Mouse (Mus musculus) thymus, adult 2 months (tissue): ENCODE measurements around the gene Klk10. TPM values are rescaled to one million over a fixed set of nuclear protein-coding genes. Genes with fewer than 3 reads are reported as not detected.

Experiments used
- DNase-seq: peaks from one replicate; pipeline ENCODE4 v3.0.0; 2021
- H3K27ac ChIP-seq: fragments of 200-500 bp; 2 replicates; pipeline ENCODE4 v1.5.1; 2012; ENCODE audit warnings: low read length, control low read depth; ENCODE audit not compliant: control insufficient read depth, insufficient read depth
- H3K27me3 ChIP-seq: fragments of 200-500 bp; 2 replicates; pipeline ENCODE4 v1.6.1; 2012; ENCODE audit warnings: mild to moderate bottlenecking, low read length, moderate library complexity, mixed read lengths; ENCODE audit not compliant: control insufficient read depth, insufficient read depth
- H3K36me3 ChIP-seq: fragments of 200-500 bp; 2 replicates; pipeline ENCODE4 v1.6.1; 2012; ENCODE audit warnings: mild to moderate bottlenecking, low read length, moderate library complexity; ENCODE audit not compliant: control insufficient read depth, insufficient read depth
- H3K4me1 ChIP-seq: fragments of 200-500 bp; replicated peaks from 2 replicates; pipeline ENCODE4 v1.6.1; 2012; ENCODE audit warnings: low read length; ENCODE audit not compliant: control insufficient read depth, insufficient read depth
- H3K4me3 ChIP-seq: fragments of 200-500 bp; 2 replicates; pipeline ENCODE4 v1.5.1; 2012; ENCODE audit warnings: mild to moderate bottlenecking, low read length, control low read depth, moderate library complexity; ENCODE audit not compliant: control insufficient read depth, insufficient read depth
- CTCF ChIP-seq: fragments of 200-500 bp; IDR thresholded peaks from 2 replicates; pipeline ENCODE4 v1.5.1; 2012; ENCODE audit warnings: mild to moderate bottlenecking, control low read depth, low read length, moderate library complexity, borderline replicate concordance; ENCODE audit not compliant: control insufficient read depth, poor library complexity, insufficient read depth; ENCODE audit errors: extremely low read depth
- POLR2A ChIP-seq: fragments of 200-500 bp; IDR thresholded peaks from 2 replicates; pipeline ENCODE4 v1.6.1; 2012; ENCODE audit warnings: mild to moderate bottlenecking, low read length, control low read depth, moderate library complexity; ENCODE audit not compliant: control insufficient read depth, poor library complexity, insufficient read depth; ENCODE audit errors: extremely low read depth
- WGBS: fragments of 180-500 bp; shearing (Covaris S2); methylation state at CpG from one replicate; pipeline ENCODE4 v1.1.7; 2018; 5-methylcytosine and 5-hydroxymethylcytosine counted together
- polyA plus RNA-seq: library from polyadenylated mRNA; depleted of rRNA; stranded (reverse); fragments of >200 nt; gene quantifications from 2 replicates; pipeline ENCODE4 v1.2.3, GENCODE M21; 2012

Klk10 gene
- polyA plus RNA-seq, 1 experiment: 3.3 TPM

DNA sequence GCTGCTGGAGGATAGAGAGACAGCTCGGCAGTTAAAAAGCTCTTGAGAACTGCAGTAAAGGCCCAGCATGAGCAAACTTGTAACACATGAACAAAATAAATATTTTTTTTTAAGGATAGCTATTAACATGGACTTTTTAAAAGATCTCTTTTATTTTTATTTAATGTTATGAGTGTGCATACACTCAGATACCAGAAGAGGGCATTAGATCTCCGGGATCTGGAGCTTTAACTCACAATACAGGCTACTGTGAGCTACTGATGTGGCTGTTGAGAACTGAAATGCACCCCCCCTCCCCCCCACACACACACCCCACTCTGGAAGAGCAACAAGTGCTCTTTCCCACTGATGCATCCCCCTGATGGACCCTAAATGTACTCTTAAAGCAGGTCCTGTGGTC lies 8.5 kb downstream of the Klk10 start:
- H3K4me1 ChIP-seq: no peaks in the 10 kb centered on the region
- no peak for DNase-seq
- H3K27me3 ChIP-seq: no peaks in the 10 kb centered on the region
- no peaks in the 10 kb centered on the region for H3K36me3 ChIP-seq
- 80% methylated on average over 2 of the region's 2 CpGs for WGBS
- no peak for TF ChIP-seq POLR2A
- TF ChIP-seq CTCF: no peak
- H3K27ac ChIP-seq: no peak overlapping the region
- no peak overlapping the region for H3K4me3 ChIP-seq

DNA sequence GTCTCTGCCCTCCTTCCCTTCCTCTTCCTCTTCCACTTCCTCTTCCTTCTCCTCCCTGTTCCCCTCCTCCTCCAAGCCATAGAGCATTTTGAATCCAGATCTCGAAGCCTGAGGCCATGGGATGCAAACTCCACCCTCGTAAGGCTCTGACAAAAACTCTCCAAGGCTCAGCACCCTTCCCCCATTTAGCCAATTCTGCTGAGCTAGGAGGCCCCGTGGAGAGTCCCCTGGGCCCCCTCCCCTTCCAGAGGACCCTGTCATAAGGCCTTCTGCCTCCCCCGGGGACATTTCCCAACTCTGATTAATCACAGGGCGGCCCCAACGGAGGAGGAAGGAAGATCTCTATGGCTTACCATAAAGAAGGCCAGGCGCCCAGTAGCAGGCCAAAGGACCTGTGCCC lies 10.8 kb downstream of the Klk10 start, which contains the start of gene Klk9:
TSS of gene Klk9 (plus strand) at position 301 of the 400 bp plus-strand sequence.
- WGBS: 82% methylated on average over 7 of the region's 7 CpGs
- TF ChIP-seq POLR2A (no peak), CTCF (no peak)
- no peaks in the 10 kb centered on the region for H3K4me1 ChIP-seq
- H3K36me3 ChIP-seq: no peaks in the 10 kb centered on the region
- H3K27me3 ChIP-seq: no peaks in the 10 kb centered on the region
- DNase-seq: no peak
- H3K27ac ChIP-seq: no peak within 1 kb of the TSS
- no peak within 1 kb of the TSS for H3K4me3 ChIP-seq

DNA sequence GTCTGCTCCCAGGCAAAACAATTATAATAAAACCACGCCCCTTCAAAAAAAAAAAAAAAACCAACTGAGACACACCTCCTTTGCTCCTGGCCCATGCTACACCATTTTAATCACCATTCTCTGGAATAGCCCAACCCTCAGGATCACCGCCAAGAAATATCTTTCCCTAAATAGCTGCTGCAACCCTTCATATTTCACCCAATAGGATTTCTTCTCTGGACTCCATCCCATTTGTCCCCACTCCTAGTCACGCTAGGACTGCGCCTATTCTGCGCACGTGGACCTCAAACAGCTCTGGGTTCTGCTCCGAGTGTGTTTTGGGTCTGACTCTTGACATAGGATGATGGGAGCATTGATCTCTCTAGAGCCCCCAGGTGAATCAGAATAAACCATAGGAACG lies 15.5 kb downstream of the Klk10 start:
- Histone ChIP-seq H3K27me3 (no peaks in the 10 kb centered on the region), H3K27ac (no peak overlapping the region), H3K36me3 (no peaks in the 10 kb centered on the region), H3K4me3 (no peak overlapping the region), H3K4me1 (peaks cover 19% of the 10 kb centered on the region)
- TF ChIP-seq CTCF (no peak), POLR2A (no peak)
- DNase-seq: no peak
- WGBS: 44% methylated on average over 8 of the region's 8 CpGs

DNA sequence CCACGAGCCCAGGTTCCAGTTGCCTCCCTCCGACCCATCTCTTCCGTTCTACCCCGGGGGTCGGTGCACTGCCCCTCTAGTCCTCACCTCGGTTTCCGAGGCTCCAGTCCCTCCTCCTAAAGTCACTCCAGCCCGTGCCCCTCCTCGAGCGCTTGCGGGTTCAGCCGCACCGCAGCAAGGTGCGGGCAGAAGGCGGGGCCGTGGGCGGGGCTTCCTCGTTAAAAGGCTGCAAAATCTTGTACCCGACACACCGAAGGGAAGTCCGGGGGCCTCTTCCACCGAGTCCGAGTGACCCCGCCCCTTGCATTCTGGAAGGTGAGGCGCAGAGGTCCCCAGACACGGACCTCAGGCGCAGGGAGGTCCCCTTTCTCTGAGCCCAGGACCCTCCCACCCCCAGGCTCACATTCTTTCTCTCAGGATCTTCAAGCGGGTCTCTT lies 16.5 kb downstream of the Klk10 start, which contains the start of gene Klk8:
TSS of gene Klk8 (plus strand) at position 245 of the 437 bp plus-strand sequence.
- H3K27ac ChIP-seq: peak within 1 kb of the TSS; percentile 17; the same call in 1 of the 2 replicates
- peak; percentile 49 for DNase-seq
- WGBS: 0% methylated on average over 28 of the region's 28 CpGs
- H3K27me3 ChIP-seq: no peaks in the 10 kb centered on the region
- H3K4me1 ChIP-seq: peaks cover 19% of the 10 kb centered on the region
- H3K4me3 ChIP-seq: peak within 1 kb of the TSS; percentile 30
- no peaks in the 10 kb centered on the region for H3K36me3 ChIP-seq
- TF ChIP-seq POLR2A (no peak), CTCF (no peak)

DNA sequence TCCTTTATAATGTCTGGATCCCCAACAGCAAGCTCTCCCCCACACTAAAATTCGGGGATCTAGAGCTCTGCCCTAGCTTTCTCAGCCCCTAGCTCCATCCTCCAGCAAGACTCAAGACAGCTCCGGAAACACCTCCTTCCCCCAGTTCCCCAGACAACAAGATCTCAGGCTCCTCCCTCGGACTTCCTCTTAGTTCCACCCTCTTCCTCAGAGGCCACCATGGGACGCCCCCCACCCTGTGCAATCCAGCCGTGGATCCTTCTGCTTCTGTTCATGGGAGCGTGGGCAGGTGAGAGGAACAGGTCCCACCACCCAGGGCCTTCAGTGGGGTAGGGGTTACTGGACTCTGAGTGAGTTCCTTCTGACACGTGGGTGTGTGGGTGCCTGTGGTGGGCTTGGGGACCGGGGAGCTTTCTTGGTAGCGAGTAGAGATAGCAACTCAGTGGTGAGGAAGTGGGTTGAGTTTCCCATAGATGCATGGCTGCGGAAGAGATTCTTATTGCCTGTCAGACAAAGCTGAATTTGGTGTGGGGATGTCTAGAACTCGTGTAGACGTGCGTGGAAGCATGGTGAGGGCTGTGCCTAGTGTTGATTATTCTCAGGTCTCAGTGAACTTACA lies 17.1 kb downstream of the Klk10 start:
- peak overlapping the region; percentile 17; the same call in 1 of the 2 replicates for H3K27ac ChIP-seq
- H3K4me3 ChIP-seq: peak overlapping the region; percentile 30
- WGBS: 4% methylated on average over 13 of the region's 13 CpGs
- TF ChIP-seq POLR2A (no peak), CTCF (no peak)
- peaks cover 19% of the 10 kb centered on the region for H3K4me1 ChIP-seq
- H3K27me3 ChIP-seq: no peaks in the 10 kb centered on the region
- DNase-seq: peak; percentile 43
- H3K36me3 ChIP-seq: no peaks in the 10 kb centered on the region

- no peaks in the 10 kb centered on the region for H3K36me3 ChIP-seq
- no peak overlapping the region for H3K4me3 ChIP-seq
- no peak overlapping the region for H3K27ac ChIP-seq
- TF ChIP-seq CTCF: no peak
- no peak for TF ChIP-seq POLR2A
- H3K4me1 ChIP-seq: peaks cover 19% of the 10 kb centered on the region
- WGBS: 85% methylated on average over 7 of the region's 7 CpGs
- H3K27me3 ChIP-seq: no peaks in the 10 kb centered on the region
- no peak for DNase-seq
Observed at GRCm38 (mm10) chr7:43799876-43800275, 19.0 kb downstream of the Klk10 start.
